Mouse (Mus musculus): ENCODE data around the gene Sost. TPM values are rescaled to one million over a fixed set of nuclear protein-coding genes. Genes with fewer than 3 reads are reported as not detected.

Sost gene
- 0.13 TPM in 2 replicates for polyA plus RNA-seq (2015; fragmentation: Nextera tagmentation; extraction: Ambion mirVana)

DNA sequence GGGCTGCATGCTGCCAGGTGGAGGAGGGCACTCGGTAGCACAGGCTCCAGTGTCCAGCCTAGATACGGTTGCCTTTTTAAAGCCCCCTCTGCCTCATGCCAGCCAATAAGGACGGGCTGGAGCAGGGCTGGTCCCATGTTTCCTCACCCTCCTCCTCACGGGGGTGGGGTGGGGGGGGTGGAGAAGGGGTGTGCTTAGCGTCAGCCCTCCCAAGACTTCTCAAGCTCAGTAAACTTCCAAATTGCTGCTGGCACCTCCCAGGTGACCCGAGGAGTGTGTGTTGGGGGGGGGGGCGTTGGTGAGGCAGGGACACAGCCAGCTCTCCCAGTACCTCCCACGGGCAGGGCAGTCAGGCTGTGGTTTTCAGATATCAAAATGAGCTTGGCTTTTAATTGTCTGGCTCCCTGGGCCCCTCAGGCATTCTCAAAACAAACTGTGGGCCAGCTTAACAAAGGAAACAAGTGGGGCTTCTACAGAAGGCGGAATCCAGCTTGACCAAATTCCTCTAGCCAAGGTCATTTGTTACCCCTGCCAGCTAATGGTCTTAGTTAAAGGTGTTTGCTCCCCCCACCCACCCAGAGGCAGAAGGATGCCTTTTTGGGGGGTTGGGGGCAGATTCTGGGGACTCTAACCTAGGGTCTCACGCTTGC, at the start of gene Sost:
Gene Sost, minus strand, starts transcription at position 51 of the 650 bp plus-strand sequence.
- H3K9me3 ChIP-seq, result no peaks in the 10 kb centered on the region
- H3K9ac ChIP-seq, result no peak within 1 kb of the TSS
- H3K4me1 ChIP-seq (replicated peaks), result peaks cover 14% of the 10 kb centered on the region
- 31% methylated on average over 10 of the region's 10 CpGs for WGBS
- H3K36me3 ChIP-seq, result no peaks in the 10 kb centered on the region
- no peak within 1 kb of the TSS for H3K4me2 ChIP-seq (replicated peaks)
- peaks cover 58% of the 10 kb centered on the region for H3K27me3 ChIP-seq (replicated peaks)
- ATAC-seq, result no peak
- no peak within 1 kb of the TSS for H3K27ac ChIP-seq
- H3K4me3 ChIP-seq (replicated peaks), result no peak within 1 kb of the TSS

DNA sequence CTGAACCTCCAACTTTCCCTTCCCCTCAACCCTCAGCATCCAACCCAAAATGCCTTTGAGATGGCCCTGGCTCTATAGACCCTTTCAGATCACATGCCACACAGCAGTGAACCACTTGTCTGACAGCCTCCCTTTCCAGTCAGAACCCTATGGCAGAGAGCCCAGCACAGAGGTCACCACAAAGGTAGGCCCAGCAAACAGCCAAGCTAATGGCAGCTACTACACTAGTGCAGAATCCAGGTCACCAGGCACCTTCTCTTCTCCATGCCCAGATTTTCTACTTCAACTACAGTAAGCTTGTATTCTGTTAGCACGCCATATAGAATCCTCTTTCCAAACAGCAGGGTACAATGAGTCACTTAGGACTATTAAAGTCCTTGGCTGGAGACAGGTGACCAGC, 49.3 kb upstream of the Sost start:
- Histone ChIP-seq H3K4me3 (replicated peaks) (no peak overlapping the region), H3K27ac (no peak overlapping the region)
- ATAC-seq, result no peak

DNA sequence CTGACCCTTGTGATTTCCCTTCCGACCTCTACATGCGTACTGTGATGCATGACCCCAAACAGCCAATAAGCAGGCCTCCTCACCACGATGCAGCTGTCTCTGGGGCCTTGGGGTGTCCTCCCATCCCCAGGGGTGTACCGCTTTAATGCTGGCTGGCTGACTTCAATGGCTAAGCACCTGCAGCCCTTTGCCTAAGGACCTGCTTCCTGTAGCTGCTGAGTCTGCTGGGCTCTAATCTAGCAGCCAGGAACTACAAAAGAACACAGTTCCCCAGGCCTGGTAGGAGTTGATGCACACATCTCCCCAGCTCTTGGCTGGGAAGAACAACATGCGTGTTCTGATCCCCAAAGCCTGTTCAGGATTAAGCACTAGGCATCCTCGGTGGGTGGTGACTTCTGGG, 48.7 kb upstream of the Sost start:
- no peaks in the 10 kb centered on the region for H3K4me1 ChIP-seq (replicated peaks)
- H3K36me3 ChIP-seq, result 0 out of 2 replicates have a peak, but pooled peaks cover 4% of the 10 kb centered on the region
- ATAC-seq, result no peak
- H3K9me3 ChIP-seq, result no peaks in the 10 kb centered on the region
- H3K27ac ChIP-seq, result no peak overlapping the region
- H3K9ac ChIP-seq, result no peak overlapping the region
- WGBS, result 73% methylated on average over 6 of the region's 6 CpGs
- H3K4me2 ChIP-seq (replicated peaks), result no peak overlapping the region
- H3K4me3 ChIP-seq (replicated peaks), result no peak overlapping the region
- no peaks in the 10 kb centered on the region for H3K27me3 ChIP-seq (replicated peaks)

More for the DNA sequence above, 49.3 kb upstream of the Sost start:
- H3K9ac ChIP-seq, result no peak overlapping the region
- H3K4me2 ChIP-seq (replicated peaks), result no peak overlapping the region
- H3K27me3 ChIP-seq (replicated peaks), result no peaks in the 10 kb centered on the region
- H3K9me3 ChIP-seq, result no peaks in the 10 kb centered on the region
- no peaks in the 10 kb centered on the region for H3K4me1 ChIP-seq (replicated peaks)
- 95% methylated on average over 1 of the region's 1 CpGs for WGBS
- H3K36me3 ChIP-seq, result 0 out of 2 replicates have a peak, but pooled peaks cover 4% of the 10 kb centered on the region

DNA sequence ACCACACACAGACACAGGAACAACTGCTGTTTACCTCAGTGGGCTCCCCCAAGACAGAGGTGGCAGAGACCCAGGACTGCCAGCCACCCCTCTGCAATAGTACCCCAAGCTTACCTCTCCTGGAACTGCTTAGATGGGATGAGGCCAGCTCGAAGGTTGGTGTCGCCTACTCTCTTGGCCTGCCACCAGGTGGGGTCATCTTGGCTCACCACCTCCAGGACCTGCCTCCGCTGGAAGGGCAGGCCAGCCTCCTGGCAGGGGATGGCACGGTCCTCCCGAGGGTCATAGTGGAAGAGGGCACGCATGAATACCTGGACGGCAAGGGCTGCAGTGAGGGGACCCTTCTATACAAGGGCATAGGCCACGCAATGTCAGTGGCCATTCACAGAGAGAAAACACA, 46.4 kb upstream of the Sost start:
- 0 out of 2 replicates have a peak, but pooled peaks cover 4% of the 10 kb centered on the region for H3K36me3 ChIP-seq
- 88% methylated on average over 8 of the region's 8 CpGs for WGBS

DNA sequence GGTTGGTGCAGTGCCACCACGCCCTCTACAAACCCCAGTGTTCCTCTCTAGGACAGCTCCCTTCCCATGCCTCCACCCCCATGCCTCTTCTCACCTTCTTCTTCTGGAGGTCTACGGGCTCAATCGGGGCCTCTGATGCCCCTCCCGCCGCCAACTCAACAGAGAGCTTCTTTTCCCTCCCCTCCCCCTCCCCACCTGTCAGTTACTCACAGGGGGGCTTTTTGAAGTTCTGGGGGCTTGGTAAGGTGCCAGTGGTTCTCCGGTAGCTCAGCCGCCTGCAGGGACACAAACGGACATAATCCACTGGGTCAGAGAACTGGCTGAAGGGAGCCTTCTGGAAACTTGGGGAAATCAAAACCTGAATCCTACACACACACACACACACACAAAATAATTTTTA, 44.7 kb upstream of the Sost start:
- no peaks in the 10 kb centered on the region for H3K9me3 ChIP-seq

More for the DNA sequence above, 46.4 kb upstream of the Sost start:
- no peak for ATAC-seq
- Histone ChIP-seq H3K9me3 (no peaks in the 10 kb centered on the region), H3K4me1 (replicated peaks) (no peaks in the 10 kb centered on the region), H3K27me3 (replicated peaks) (no peaks in the 10 kb centered on the region), H3K27ac (no peak overlapping the region), H3K4me2 (replicated peaks) (no peak overlapping the region), H3K9ac (no peak overlapping the region), H3K4me3 (replicated peaks) (no peak overlapping the region)

DNA sequence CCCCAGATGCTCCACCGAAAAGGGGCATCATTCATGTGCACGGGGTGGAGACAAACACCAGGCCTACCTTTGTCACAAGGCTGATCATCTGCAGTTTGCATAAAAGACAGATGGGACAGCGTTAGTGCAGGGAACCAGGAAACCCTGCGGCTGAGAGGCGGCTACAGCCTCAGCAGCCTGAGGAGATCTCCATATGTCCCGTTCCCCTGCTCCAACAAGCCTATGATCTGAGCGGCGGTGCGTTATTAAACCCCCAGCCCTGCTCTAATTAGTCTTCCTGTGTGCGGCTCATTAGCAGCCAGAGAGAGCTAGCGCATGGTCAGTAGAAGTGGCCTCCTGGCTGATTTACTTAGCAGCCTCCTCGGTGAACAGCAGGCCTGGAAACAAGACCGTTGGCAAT, 43.3 kb upstream of the Sost start:
- 75% methylated on average over 13 of the region's 13 CpGs for WGBS

More for the DNA sequence above, 44.7 kb upstream of the Sost start:
- Histone ChIP-seq H3K9ac (no peak overlapping the region), H3K27me3 (replicated peaks) (no peaks in the 10 kb centered on the region), H3K36me3 (no peaks in the 10 kb centered on the region), H3K4me1 (replicated peaks) (no peaks in the 10 kb centered on the region), H3K27ac (no peak overlapping the region), H3K4me3 (replicated peaks) (no peak overlapping the region), H3K4me2 (replicated peaks) (no peak overlapping the region)
- WGBS, result 83% methylated on average over 8 of the region's 8 CpGs
- ATAC-seq, result no peak

DNA sequence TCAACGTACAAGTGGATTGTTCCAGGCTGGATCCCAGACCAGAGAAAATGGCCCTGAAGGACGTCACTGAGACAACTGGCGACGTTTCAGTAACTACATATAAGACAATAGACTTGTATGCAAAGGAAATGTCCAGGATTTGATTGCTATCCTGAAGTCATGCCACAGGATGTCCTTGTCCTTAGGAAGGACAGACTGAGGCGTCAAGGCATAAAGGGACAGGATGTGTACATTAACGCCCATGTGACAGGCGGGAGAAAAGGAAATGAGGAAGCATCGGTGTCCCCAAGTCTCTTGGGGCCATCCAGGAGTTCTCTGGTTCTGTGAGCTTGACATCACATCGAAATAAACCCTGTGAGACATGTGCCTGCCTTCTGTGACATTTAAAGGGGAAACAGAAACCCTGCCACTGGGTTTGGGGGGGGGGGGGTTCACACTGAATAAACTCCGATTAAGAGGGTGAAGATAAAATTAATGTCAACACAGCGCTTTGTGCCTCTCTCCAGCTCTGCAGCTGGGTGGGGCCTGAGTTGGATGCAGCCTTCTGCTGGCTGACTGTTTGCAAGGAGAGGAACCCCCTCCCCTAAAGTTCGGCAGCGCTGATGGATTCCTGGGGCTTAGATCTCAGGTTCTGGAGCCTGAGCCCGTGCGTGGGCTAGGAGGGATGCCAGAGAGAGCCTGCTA, 42.3 kb upstream of the Sost start:
- Histone ChIP-seq H3K9me3 (no peaks in the 10 kb centered on the region), H3K27ac (no peak overlapping the region), H3K4me2 (replicated peaks) (no peak overlapping the region), H3K9ac (no peak overlapping the region), H3K36me3 (no peaks in the 10 kb centered on the region; the same call in 1 of the 2 replicates), H3K27me3 (replicated peaks) (no peaks in the 10 kb centered on the region), H3K4me3 (replicated peaks) (no peak overlapping the region), H3K4me1 (replicated peaks) (no peaks in the 10 kb centered on the region)
- 81% methylated on average over 15 of the region's 15 CpGs for WGBS
- ATAC-seq, result no peak

More for the DNA sequence above, 43.3 kb upstream of the Sost start:
- Histone ChIP-seq H3K36me3 (no peaks in the 10 kb centered on the region), H3K4me1 (replicated peaks) (no peaks in the 10 kb centered on the region), H3K4me2 (replicated peaks) (no peak overlapping the region), H3K4me3 (replicated peaks) (no peak overlapping the region), H3K9me3 (no peaks in the 10 kb centered on the region), H3K27ac (0 out of 2 replicates have a peak overlapping the region, but pooled peaks have one; percentile 17), H3K9ac (no peak overlapping the region), H3K27me3 (replicated peaks) (no peaks in the 10 kb centered on the region)
- ATAC-seq, result no peak

DNA sequence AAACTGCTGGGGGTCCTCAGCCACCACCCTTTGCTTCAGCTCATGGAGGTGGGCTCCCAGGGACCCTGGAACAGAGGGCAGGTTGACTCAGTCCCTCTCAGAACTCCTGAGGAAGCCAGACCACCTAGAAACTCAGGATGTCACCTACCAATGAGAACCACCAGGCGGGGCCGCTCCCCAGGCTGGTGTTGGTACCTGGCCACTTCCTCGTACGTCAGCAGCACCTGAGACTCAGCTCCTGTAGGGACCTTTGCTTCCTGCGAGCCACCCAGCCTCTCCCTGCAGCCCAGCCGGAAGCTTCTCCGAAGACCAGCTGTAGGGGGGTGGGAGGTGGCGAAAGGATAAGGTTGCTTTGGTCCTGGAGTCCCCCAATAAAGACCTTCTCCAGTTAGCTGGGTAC, 41.6 kb upstream of the Sost start:
- 0 out of 2 replicates have a peak, but pooled peaks have one; percentile 23 for ATAC-seq
- Histone ChIP-seq H3K9me3 (no peaks in the 10 kb centered on the region), H3K27ac (no peak overlapping the region), H3K27me3 (replicated peaks) (no peaks in the 10 kb centered on the region), H3K4me3 (replicated peaks) (no peak overlapping the region), H3K36me3 (peaks cover 2% of the 10 kb centered on the region; the same call in 1 of the 2 replicates), H3K4me2 (replicated peaks) (no peak overlapping the region), H3K9ac (no peak overlapping the region), H3K4me1 (replicated peaks) (no peaks in the 10 kb centered on the region)
- 85% methylated on average over 8 of the region's 8 CpGs for WGBS

DNA sequence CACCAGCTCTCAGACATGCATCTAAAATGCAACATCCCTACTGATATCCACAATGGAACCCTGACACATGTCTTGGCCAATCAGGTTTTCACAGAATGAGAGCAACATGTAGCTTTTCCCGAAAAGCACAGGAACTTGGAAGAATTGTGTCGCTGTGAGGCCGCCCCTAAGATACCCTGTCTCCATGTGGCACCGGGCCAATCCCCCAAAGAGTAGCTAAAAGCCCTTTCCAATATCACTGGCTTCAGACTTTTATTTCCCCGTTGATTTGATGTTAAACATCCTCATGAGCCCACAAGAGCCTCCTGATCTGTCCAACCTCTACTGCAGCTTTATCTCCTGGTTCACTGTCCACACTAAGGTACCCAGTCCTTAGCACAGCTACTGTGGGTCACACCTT, 39.9 kb upstream of the Sost start:
- no peak for ATAC-seq
- H3K4me2 ChIP-seq (replicated peaks), result no peak overlapping the region
- no peak overlapping the region for H3K4me3 ChIP-seq (replicated peaks)
- no peak overlapping the region for H3K27ac ChIP-seq
- WGBS, result 90% methylated on average over 5 of the region's 5 CpGs
- no peaks in the 10 kb centered on the region for H3K27me3 ChIP-seq (replicated peaks)
- peaks cover 2% of the 10 kb centered on the region; the same call in 1 of the 2 replicates for H3K36me3 ChIP-seq
- H3K9me3 ChIP-seq, result no peaks in the 10 kb centered on the region
- no peaks in the 10 kb centered on the region for H3K4me1 ChIP-seq (replicated peaks)
- no peak overlapping the region for H3K9ac ChIP-seq

DNA sequence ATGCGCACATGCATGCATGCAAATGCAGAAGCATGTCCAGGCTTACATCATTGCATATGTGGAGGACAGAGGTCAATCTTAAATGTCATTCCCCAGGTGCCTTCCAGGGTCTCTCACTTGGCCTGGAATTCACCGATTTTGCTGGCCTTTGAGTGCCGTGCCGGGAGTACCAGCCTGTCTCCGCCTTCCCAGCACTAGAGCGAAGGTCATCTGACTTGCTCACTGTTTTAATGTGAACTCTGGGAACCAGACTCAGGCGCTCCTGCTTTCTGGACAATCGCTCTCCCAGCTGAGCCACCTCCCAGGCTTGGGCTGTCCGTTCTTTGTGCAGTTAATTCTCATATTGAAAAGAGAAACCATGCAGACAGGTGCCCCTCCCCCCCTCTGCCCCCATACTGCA, 39.5 kb upstream of the Sost start:
- Histone ChIP-seq H3K4me1 (replicated peaks) (no peaks in the 10 kb centered on the region), H3K4me2 (replicated peaks) (no peak overlapping the region), H3K36me3 (peaks cover 2% of the 10 kb centered on the region; the same call in 1 of the 2 replicates), H3K27ac (no peak overlapping the region), H3K27me3 (replicated peaks) (no peaks in the 10 kb centered on the region), H3K9me3 (no peaks in the 10 kb centered on the region), H3K4me3 (replicated peaks) (no peak overlapping the region), H3K9ac (no peak overlapping the region)
- 61% methylated on average over 9 of the region's 9 CpGs for WGBS
- ATAC-seq, result no peak

DNA sequence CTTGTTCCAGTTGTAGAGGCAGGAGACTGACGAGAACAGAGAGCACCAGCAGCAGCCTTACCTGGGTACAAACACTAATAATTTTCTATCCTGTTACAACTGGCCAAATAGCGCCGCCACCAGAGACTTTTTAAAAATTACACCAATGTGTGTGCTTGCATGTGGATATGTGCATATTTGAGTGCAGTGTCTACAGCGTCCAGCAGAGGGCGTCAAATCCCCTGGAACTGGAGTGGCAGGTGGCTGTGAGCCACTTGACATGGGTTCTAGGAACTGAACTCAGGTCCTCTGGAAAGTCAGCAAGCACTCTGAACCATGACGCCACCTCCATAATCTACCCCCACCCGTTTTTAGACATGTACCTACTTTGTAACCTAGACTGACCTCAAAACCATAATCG, 37.4 kb upstream of the Sost start:
- Histone ChIP-seq H3K27me3 (replicated peaks) (no peaks in the 10 kb centered on the region), H3K27ac (no peak overlapping the region), H3K4me1 (replicated peaks) (0 out of 2 replicates have a peak, but pooled peaks cover 2% of the 10 kb centered on the region), H3K9me3 (no peaks in the 10 kb centered on the region), H3K4me3 (replicated peaks) (no peak overlapping the region), H3K9ac (no peak overlapping the region), H3K4me2 (replicated peaks) (no peak overlapping the region), H3K36me3 (peaks cover 2% of the 10 kb centered on the region; the same call in 1 of the 2 replicates)
- whole genome bisulfite sequencing, result 93% methylated on average over 8 of the region's 8 CpGs
- ATAC-seq, result no peak

DNA sequence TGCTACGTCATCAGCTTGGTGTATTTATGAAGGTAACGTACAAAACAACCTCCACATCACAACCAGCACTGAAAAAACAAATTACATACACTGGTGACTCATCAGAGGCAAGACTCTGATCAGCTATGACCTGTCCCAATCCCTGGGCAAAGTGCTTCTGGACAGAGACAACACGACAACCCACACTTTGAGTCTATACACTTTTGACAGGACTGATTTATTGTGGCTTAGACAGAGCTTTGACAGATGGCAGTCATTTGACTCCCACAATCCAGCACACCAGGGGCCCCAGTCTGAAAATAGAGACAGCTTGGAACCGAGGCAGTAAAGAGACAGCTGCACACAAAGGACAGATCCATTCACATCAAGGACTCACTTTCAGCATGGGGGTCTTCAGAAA, 32.7 kb upstream of the Sost start:
- H3K4me1 ChIP-seq (replicated peaks), result 0 out of 2 replicates have a peak, but pooled peaks cover 4% of the 10 kb centered on the region
- no peak overlapping the region for H3K4me3 ChIP-seq (replicated peaks)
- peaks cover 2% of the 10 kb centered on the region; the same call in 1 of the 2 replicates for H3K36me3 ChIP-seq
- no peak overlapping the region for H3K9ac ChIP-seq
- 57% methylated on average over 4 of the region's 4 CpGs for WGBS
- no peak overlapping the region for H3K4me2 ChIP-seq (replicated peaks)
- H3K27me3 ChIP-seq (replicated peaks), result no peaks in the 10 kb centered on the region
- peak; percentile 43; the same call in 1 of the 2 replicates for ATAC-seq
- no peak overlapping the region for H3K27ac ChIP-seq
- H3K9me3 ChIP-seq, result no peaks in the 10 kb centered on the region
